Mouse (Mus musculus): ENCODE measurements around the gene Cfap61. TPM values are rescaled to one million over a fixed set of nuclear protein-coding genes. Genes with fewer than 3 reads are reported as not detected.

Gene Cfap61
- polyA plus RNA-seq, 1 experiment from 2014 or later, result 1.4 TPM

DNA sequence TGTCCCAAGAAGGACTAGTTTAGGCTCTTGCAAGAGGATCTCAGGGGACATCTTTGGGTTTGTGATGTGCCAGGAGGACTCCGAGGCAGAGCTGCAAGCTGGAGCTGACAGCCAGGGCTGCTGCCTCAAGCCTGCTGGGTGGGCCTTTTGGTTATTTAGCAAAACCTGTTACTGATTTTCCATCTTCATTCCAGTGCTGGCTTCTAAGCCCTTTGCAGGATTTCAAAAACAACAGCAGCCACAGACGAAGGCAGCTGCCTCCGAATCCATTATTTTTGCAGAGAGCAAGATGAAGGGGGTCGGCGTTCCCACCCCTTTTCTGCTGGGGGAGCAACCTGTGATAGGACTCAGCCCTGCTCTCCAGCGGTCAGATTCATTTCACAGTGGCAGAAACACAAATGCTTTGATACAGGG is 47.1 kb downstream of the Cfap61 start:
- 0 out of 2 replicates have a peak overlapping the region, but pooled peaks have one; percentile 31 for H3K27ac ChIP-seq (ENCODE audit: low read depth, low read length)
- H3K36me3 ChIP-seq (ENCODE audit: control insufficient read depth, insufficient read depth, low read length), result no peaks in the 10 kb centered on the region
- no peaks in the 10 kb centered on the region for H3K9me3 ChIP-seq (ENCODE audit: control insufficient read depth, low read length)
- no peak overlapping the region for H3K4me3 ChIP-seq (ENCODE audit: low read depth, low read length)
- peaks cover 14% of the 10 kb centered on the region for H3K4me1 ChIP-seq (replicated peaks; ENCODE audit: control insufficient read depth, insufficient read depth, low read length)
- DNase-seq (ENCODE audit: low spot score), result peak; percentile 61
- no peak overlapping the region for H3K9ac ChIP-seq (ENCODE audit: low read length)
- WGBS, result 15% methylated on average over 6 of the region's 6 CpGs
- ATAC-seq (replicated peaks; ENCODE audit: low FRiP score), result peak; percentile 65
- H3K4me2 ChIP-seq (ENCODE audit: low read depth, low read length, severe bottlenecking), result no peak overlapping the region
- no peaks in the 10 kb centered on the region for H3K27me3 ChIP-seq (ENCODE audit: control insufficient read depth, insufficient read depth, low read length)

GRCm38 (mm10) chr2:145982317-145983045 is 47.9 kb downstream of the Cfap61 start:
- H3K27ac ChIP-seq (ENCODE audit: low read depth, low read length), result no peak overlapping the region
- no peak for DNase-seq (ENCODE audit: low spot score)

GRCm38 (mm10) chr2:145987757-145988156 is 53.2 kb downstream of the Cfap61 start:
- Histone ChIP-seq H3K36me3 (ENCODE audit: control insufficient read depth, insufficient read depth, low read length) (no peaks in the 10 kb centered on the region), H3K4me1 (replicated peaks; ENCODE audit: control insufficient read depth, insufficient read depth, low read length) (no peaks in the 10 kb centered on the region), H3K9ac (ENCODE audit: low read length) (no peak overlapping the region), H3K4me2 (ENCODE audit: low read depth, low read length, severe bottlenecking) (no peak overlapping the region), H3K4me3 (ENCODE audit: low read depth, low read length) (no peak overlapping the region), H3K27me3 (ENCODE audit: control insufficient read depth, insufficient read depth, low read length) (no peaks in the 10 kb centered on the region), H3K9me3 (ENCODE audit: control insufficient read depth, low read length) (no peaks in the 10 kb centered on the region), H3K27ac (ENCODE audit: low read depth, low read length) (no peak overlapping the region)
- 84% methylated on average over 2 of the region's 2 CpGs for WGBS
- peak; percentile 58; the same call in 1 of the 2 replicates for ATAC-seq (replicated peaks; ENCODE audit: low FRiP score)
- no peak for DNase-seq (ENCODE audit: low spot score)

More at GRCm38 (mm10) chr2:145982317-145983045, 47.9 kb downstream of the Cfap61 start:
- 58% methylated on average over 9 of the region's 9 CpGs for WGBS
- Histone ChIP-seq H3K4me2 (ENCODE audit: low read depth, low read length, severe bottlenecking) (no peak overlapping the region), H3K9ac (ENCODE audit: low read length) (no peak overlapping the region), H3K4me3 (ENCODE audit: low read depth, low read length) (no peak overlapping the region), H3K27me3 (ENCODE audit: control insufficient read depth, insufficient read depth, low read length) (no peaks in the 10 kb centered on the region), H3K36me3 (ENCODE audit: control insufficient read depth, insufficient read depth, low read length) (no peaks in the 10 kb centered on the region), H3K9me3 (ENCODE audit: control insufficient read depth, low read length) (no peaks in the 10 kb centered on the region), H3K4me1 (replicated peaks; ENCODE audit: control insufficient read depth, insufficient read depth, low read length) (peaks cover 14% of the 10 kb centered on the region)
- 0 out of 2 replicates have a peak, but pooled peaks have one; percentile 39 for ATAC-seq (replicated peaks; ENCODE audit: low FRiP score)

DNA sequence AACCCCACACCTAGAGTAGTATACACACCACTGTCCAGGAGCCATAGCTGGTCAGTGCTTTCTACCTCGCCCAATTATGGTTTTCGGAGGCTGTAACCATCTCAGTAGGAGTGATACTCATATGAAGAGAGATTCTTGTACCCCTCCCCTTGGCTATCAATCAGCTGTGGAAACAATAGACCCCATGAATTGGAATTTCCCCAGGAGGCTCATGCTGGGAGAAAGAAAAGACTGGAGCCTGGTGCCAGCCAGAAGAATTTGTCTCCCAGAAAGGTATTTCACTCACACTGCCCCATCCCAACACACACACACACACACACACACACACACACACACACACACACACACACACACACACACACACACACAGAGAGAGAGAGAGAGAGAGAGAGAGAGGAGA is 55.9 kb downstream of the Cfap61 start:
- no peak overlapping the region for H3K4me2 ChIP-seq (ENCODE audit: low read depth, low read length, severe bottlenecking)
- H3K27me3 ChIP-seq (ENCODE audit: control insufficient read depth, insufficient read depth, low read length), result no peaks in the 10 kb centered on the region
- H3K4me1 ChIP-seq (replicated peaks; ENCODE audit: control insufficient read depth, insufficient read depth, low read length), result no peaks in the 10 kb centered on the region
- DNase-seq (ENCODE audit: low spot score) (no peak), ATAC-seq (replicated peaks; ENCODE audit: low FRiP score) (no peak)
- H3K9me3 ChIP-seq (ENCODE audit: control insufficient read depth, low read length), result no peaks in the 10 kb centered on the region
- H3K4me3 ChIP-seq (ENCODE audit: low read depth, low read length), result no peak overlapping the region
- no peak overlapping the region for H3K9ac ChIP-seq (ENCODE audit: low read length)
- 46% methylated on average over 2 of the region's 2 CpGs for WGBS
- no peaks in the 10 kb centered on the region for H3K36me3 ChIP-seq (ENCODE audit: control insufficient read depth, insufficient read depth, low read length)
- H3K27ac ChIP-seq (ENCODE audit: low read depth, low read length), result no peak overlapping the region

GRCm38 (mm10) chr2:145996472-145996871 is 61.9 kb downstream of the Cfap61 start:
- no peaks in the 10 kb centered on the region for H3K27me3 ChIP-seq (ENCODE audit: control insufficient read depth, insufficient read depth, low read length)
- H3K4me2 ChIP-seq (ENCODE audit: low read depth, low read length, severe bottlenecking), result no peak overlapping the region
- 66% methylated on average over 4 of the region's 4 CpGs for WGBS
- no peaks in the 10 kb centered on the region for H3K9me3 ChIP-seq (ENCODE audit: control insufficient read depth, low read length)
- DNase-seq (ENCODE audit: low spot score) (peak; percentile 31), ATAC-seq (replicated peaks; ENCODE audit: low FRiP score) (no peak)
- H3K36me3 ChIP-seq (ENCODE audit: control insufficient read depth, insufficient read depth, low read length), result no peaks in the 10 kb centered on the region
- H3K27ac ChIP-seq (ENCODE audit: low read depth, low read length), result no peak overlapping the region
- H3K4me3 ChIP-seq (ENCODE audit: low read depth, low read length), result no peak overlapping the region
- no peak overlapping the region for H3K9ac ChIP-seq (ENCODE audit: low read length)
- no peaks in the 10 kb centered on the region for H3K4me1 ChIP-seq (replicated peaks; ENCODE audit: control insufficient read depth, insufficient read depth, low read length)

DNA sequence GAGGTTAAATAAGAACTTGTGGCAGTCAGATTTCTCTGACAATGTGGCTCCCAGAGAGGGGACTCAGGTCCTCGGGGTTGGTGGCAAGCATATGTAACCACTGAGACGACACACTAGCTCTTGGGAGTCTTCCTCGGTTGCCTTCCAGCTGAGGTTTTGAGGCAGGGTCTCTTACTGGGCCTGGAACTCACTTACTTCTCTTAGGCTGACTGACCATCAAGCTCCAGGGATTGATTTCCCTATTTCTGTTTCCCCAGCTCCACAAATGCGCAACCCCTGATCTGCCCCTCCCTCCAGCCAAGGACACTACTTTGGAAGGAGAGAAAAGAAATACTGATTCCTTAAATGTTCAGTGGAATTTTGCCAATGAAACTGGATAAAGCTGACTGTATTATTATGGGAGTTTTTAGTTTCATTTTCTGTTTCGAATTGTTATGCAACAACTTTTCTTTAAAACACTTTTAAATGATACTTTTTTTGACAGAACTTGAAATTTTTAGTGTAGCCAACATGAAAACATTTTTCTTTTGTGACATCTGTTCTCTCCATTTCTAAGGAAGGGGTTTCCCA is 63.5 kb downstream of the Cfap61 start:
- Histone ChIP-seq H3K4me2 (ENCODE audit: low read depth, low read length, severe bottlenecking) (no peak overlapping the region), H3K27ac (ENCODE audit: low read depth, low read length) (no peak overlapping the region), H3K36me3 (ENCODE audit: control insufficient read depth, insufficient read depth, low read length) (no peaks in the 10 kb centered on the region), H3K9me3 (ENCODE audit: control insufficient read depth, low read length) (no peaks in the 10 kb centered on the region), H3K4me3 (ENCODE audit: low read depth, low read length) (no peak overlapping the region), H3K27me3 (ENCODE audit: control insufficient read depth, insufficient read depth, low read length) (no peaks in the 10 kb centered on the region), H3K4me1 (replicated peaks; ENCODE audit: control insufficient read depth, insufficient read depth, low read length) (no peaks in the 10 kb centered on the region), H3K9ac (ENCODE audit: low read length) (no peak overlapping the region)
- WGBS, result 91% methylated on average over 5 of the region's 5 CpGs
- DNase-seq (ENCODE audit: low spot score), result no peak
- ATAC-seq (replicated peaks; ENCODE audit: low FRiP score), result no peak

- Histone ChIP-seq H3K9ac (ENCODE audit: low read length) (no peak overlapping the region), H3K27ac (ENCODE audit: low read depth, low read length) (no peak overlapping the region), H3K4me3 (ENCODE audit: low read depth, low read length) (no peak overlapping the region), H3K4me1 (replicated peaks; ENCODE audit: control insufficient read depth, insufficient read depth, low read length) (no peaks in the 10 kb centered on the region), H3K9me3 (ENCODE audit: control insufficient read depth, low read length) (no peaks in the 10 kb centered on the region), H3K4me2 (ENCODE audit: low read depth, low read length, severe bottlenecking) (no peak overlapping the region), H3K36me3 (ENCODE audit: control insufficient read depth, insufficient read depth, low read length) (no peaks in the 10 kb centered on the region), H3K27me3 (ENCODE audit: control insufficient read depth, insufficient read depth, low read length) (no peaks in the 10 kb centered on the region)
- ATAC-seq (replicated peaks; ENCODE audit: low FRiP score) (no peak), DNase-seq (ENCODE audit: low spot score) (no peak)
- WGBS, result 78% methylated on average over 6 of the region's 6 CpGs
Measured at GRCm38 (mm10) chr2:146008801-146009200, 74.2 kb downstream of the Cfap61 start.

- no peak for ATAC-seq (replicated peaks; ENCODE audit: low FRiP score)
- Histone ChIP-seq H3K27me3 (ENCODE audit: control insufficient read depth, insufficient read depth, low read length) (no peaks in the 10 kb centered on the region), H3K9me3 (ENCODE audit: control insufficient read depth, low read length) (no peaks in the 10 kb centered on the region), H3K27ac (ENCODE audit: low read depth, low read length) (no peak overlapping the region), H3K4me1 (replicated peaks; ENCODE audit: control insufficient read depth, insufficient read depth, low read length) (peaks cover 3% of the 10 kb centered on the region; the same call in 1 of the 2 replicates), H3K36me3 (ENCODE audit: control insufficient read depth, insufficient read depth, low read length) (no peaks in the 10 kb centered on the region), H3K9ac (ENCODE audit: low read length) (no peak overlapping the region), H3K4me3 (ENCODE audit: low read depth, low read length) (no peak overlapping the region), H3K4me2 (ENCODE audit: low read depth, low read length, severe bottlenecking) (no peak overlapping the region)
- DNase-seq (ENCODE audit: low spot score), result no peak
- WGBS, result 85% methylated on average over 2 of the region's 2 CpGs
Measured at GRCm38 (mm10) chr2:146009596-146010349, 75.2 kb downstream of the Cfap61 start.

Data from forebrain, embryonic 11.5 days (tissue).